Mouse (Mus musculus) left cerebral cortex, postnatal 36 days (tissue): Measurements from ENCODE around the gene Tmem190. TPM values are rescaled to one million over a fixed set of nuclear protein-coding genes. Genes with fewer than 3 reads are reported as not detected.
"Not testable (repeated sequence)": the region's sequence is repeated elsewhere in the genome, so short reads cannot be mapped to it uniquely, and the experiment has no call there.

Experiments
- DNase-seq, 2 experiments: peaks; one replicate each; pipeline ENCODE4 v3.0.0; 2021 to 2022; ENCODE audit warnings: low spot score in 2 of 2, mixed read lengths in 1 of 2
- intact Hi-C: fragments of 180-260 bp; cut with DNase I; formaldehyde crosslinking; loops from one replicate; pipeline ENCODE4 v1.15.1; 2025
- total RNA-seq, 2 experiments: library from RNA; stranded (reverse); gene quantifications; 2 replicates each; pipeline ENCODE4 v1.2.3; 2021

Gene Tmem190
- total RNA-seq, 2 experiments from 2014 or later, result not detected

DNA sequence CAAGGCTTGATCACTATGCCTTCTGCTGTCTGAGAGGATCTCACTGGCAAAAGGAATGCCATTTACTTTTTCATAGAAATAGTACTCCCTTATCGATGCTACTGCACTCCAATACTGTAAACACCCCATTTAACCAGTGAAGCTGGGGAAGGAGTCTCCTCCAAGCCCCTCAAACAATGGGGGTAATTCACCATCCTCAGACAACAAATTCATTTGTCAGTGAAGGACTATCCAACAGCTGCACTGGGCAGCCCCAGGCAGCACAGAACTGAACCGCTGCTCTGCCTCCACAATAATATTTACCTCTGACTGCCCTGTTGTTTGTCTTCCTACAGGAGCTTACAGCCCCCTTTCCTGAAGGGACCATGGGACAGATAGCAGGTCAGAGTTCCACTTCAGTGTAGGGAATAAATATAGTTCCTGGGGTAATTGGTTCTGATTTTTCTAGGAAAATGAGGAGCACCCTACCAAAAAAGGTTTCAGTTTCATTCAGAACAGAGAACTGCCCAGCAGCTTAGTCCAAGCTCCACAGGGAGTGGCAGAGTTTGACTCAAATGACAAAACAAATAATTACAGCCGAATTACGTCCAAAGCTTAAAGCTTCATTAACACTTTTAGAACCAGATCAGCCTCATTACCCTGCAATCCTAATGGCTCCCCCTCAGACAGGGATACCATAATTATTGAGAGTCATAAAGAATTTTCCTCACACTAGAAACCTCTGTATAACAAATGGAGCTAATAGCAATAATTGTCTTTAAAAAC, 17.6 kb upstream of the Tmem190 start:
- no peak for DNase-seq
- intact Hi-C loops, result no loop called here

DNA sequence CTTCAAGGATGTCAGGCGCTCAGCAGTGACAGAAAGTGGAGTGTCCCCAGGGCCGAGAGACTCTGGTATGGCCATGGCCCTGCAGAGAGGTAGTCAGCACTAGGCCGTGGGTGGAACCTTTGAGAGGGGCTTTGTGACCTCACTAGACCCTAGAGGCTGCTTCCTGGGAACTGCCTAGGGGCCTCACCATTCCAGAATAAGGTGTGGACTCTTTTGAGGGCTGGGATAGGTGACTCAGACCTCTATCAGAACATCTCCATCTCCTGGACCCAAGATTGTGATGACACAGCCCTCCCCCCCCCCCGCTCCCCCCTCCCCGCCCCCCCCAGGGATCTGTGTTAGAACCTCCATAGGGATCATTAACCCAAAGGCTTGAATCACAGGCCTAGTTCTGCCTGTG, 11.5 kb upstream of the Tmem190 start, which contains the start of gene Fam71e2:
Gene Fam71e2, minus strand, starts transcription at position 101 of the 400 bp plus-strand sequence.
- intact Hi-C loops, result no loop called here
- DNase-seq, result no peak

DNA sequence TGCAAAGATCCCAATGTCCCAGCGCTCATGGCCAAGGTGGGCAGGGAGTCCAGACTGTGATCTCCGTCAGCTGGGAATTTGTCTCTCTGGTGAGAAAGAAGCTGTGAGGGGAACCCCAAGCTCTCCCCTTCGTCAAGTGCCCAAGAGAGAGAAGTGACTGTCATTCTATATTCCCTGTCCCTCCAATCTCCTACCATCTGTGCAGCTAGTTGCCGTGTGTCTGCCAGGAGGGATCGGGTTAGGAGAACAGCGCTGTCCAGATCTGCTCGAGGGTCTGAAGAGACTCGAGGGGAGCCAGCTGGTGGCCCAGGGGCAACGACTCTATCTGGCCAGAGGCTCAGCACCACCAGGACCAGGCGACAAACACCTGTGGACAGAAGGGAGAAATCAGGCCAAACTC, 6.6 kb upstream of the Tmem190 start:
- DNase-seq, result no peak
- intact Hi-C loops, result no loop called here

DNA sequence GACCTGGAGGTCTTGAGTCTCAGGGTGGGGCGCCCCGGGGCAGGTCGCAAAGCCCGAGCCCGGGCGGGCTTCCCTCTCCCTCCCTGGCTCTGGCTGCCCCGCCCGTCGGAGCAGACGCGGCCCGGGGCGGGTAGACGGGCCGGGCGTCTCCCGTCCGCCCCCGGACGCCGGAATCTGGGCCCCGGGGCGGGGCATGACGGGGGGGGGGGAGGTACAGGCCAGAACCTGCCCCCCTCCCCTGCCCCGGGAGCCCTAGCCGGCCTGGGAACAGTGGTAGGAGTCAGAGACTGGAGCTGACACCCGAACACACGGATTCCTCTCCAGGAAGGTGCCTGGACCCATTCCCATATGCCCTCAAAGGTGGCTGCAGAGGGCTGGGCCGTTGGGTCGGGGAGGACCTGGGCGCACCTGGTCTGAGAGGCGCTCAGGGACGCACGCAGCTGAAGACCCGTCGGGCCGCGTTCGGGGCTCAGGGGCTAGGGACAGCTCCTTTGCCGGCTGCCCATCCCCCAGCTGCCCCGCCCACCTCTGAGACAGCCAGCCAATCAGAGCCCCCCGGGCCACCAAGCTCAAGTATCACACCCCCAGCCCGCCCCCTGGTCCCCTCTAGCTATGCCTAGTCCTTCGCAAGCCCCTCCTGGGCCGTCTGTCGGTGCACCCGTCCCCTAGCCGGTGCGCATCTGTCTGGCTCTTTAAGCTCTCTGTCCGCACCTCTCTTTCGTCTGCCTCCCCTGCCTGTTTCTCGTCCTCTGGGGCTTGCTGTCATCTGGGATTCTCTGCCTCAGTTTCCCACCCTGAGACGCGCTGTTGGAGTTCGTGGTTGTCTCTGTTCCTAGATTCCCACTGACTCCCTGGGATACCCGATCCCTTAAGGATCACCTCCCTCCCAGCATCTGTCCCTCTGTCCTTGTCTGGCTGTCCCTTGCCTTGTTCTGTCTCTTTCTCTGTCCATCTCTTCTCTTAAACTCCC, 5.6 kb upstream of the Tmem190 start:
- intact Hi-C loops, result no loop called here
- DNase-seq, result no peak

DNA sequence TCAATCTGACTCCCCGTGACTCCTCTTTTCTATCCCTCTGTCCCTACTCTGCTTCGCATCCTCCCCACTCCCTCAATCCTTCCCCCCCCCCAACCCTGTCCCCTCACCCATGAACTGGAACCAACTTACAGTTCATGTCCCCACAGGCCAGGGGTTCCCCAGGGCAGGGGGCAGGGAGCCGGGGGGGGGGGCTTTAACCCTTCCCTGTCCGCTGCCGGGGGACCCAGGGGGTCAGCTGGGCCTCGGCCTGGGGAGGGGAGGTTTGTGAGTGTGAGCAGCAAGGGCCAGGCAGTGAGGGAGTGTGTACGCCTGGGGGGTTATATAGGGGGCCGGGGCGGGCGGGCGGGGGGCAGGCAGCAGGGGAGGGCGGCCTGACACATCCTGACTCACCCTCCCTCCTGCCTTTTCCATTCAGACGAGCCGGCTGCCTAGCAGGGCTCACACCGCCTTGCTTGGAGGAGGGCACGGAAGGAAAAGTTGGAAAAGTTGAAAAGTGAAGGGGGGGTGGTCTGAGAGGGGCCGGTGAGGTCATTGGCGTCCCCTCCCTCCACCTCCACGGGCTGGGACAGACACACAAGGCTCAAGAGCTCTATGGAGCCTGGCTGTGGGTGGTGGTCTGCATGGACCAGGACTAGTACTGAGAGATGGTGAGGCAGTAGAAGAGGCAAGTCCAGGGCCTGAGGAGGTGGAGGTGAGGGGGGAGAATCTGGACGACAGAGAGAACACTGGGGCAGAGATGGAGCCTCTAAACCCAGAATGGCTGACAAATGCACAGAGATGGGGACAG, 4.7 kb upstream of the Tmem190 start:
- intact Hi-C loops, result no loop called here
- DNase-seq, result no peak

DNA sequence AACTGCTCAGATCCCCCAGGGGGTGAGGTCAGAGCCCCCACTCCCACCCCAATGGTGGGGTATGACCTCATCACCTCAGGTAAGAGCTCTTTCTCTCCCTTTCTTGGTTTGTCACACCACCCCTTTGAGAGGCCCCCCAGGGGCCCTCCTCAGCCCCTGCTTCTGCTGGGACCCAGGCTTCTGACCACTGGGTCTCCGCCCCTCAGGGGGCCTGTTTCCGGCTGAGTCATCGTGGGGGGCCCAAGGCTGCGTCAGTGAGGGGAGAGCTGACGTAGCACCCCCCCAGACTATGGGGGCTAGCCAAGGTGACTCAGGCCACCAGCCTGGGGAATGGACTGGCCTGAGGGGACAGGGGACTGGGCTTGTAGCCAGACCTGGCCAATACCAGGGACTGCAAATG, 2.8 kb upstream of the Tmem190 start:
- intact Hi-C loops, result no loop called here
- DNase-seq, result no peak

DNA sequence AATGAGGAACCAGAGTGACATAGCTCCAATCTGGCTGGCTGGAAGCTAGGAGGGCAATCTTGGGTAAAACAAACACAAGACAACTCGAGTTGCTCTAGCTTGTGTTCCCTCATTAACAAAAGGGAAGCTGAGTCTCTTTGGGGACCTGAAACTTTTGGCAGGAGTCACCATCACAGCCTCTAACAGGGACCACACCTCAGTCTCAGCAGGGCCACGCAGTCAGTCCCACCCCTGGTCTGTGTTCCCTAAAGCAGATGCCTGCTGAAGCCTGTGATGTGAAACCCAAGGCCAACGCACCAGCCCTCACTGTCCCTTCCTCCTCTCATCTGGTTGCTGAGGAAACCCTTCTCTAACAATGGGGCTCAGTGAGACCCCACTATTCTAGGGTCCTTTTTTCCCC, 607 bp upstream of the Tmem190 start:
- intact Hi-C loops, result no loop called here
- DNase-seq, result no peak

DNA sequence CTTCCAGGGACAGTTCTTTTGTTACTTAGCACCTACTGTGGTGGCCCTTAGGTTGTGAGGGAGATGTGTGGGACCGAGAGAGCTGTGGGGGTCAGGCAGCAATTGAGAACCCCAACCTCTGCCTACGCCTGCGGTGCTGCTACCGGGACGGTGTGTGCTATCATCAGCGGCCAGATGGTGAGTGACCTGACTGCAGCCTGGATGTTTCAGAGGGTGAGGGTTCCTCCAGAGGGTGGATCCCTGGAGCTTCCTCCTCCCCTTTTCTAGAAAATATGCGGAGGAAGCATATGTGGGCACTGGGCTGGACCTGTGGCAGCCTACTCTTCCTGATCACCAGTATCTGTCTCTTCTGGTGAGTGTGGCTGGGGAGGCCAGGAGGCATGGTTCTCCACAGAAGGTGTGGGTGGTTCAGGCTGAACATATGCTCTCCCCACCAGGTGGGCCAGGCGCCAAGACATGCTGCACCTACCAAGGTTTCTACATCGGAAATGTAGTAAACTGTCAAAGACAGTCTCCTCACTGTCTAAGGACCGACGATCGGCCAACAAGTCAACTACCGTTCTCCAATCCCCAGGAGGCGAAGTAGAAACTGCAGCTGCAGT, 1.0 kb downstream of the Tmem190 start:
- peak; percentile 49 to 65 for DNase-seq
- intact Hi-C loops, result no loop called here

DNA sequence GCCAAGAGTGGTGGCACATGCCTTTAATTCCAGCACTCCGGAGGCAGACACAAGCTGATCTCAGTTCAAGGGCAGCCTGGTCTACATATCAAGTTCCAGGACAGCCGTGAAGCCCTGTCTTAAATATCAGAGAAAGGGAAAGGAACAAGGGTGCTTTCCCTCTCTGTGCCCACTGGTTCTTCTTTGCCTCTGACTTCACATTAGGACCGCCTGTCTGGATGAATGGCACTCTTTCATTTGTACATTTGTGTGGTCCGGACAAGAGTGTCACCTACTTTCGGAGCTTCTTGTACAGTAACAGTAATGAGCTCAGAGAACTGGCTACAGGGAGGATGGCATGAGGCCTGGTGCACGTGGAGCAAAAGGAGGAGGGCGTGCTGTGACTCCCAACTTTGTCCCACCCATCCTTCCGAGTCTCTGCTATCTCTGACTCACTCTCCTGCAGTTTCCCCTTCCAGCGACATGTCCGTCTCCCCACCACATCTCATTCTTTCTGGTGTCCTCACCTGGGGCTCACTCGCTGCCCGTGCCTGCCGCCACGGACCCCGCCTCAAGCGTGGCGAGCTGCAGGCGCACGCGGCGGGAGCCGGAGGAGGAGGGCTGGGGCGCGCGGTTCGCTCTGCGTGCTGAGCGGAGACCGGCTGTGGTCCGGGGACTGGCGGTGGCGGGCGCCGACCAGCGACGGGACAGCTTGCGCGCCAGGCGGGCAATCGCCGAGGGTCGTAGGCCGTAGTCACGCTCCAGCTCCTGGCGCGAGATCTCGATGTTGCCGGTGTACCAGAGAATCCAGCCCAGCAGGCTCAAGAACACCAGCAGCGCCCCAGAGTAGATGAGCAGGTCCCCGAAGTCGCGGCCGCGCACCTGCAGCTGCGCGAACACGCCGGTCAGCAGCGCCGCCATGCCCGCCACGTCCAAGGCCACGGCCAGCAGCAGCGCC, 6.0 kb downstream of the Tmem190 start:
- peak; percentile 70 to 71 for DNase-seq
- intact Hi-C loops, result loop anchor here (1.0 kb wide), 1 partner anchor 48 kb away; the partner anchor contains the start of gene Kmt5c

DNA sequence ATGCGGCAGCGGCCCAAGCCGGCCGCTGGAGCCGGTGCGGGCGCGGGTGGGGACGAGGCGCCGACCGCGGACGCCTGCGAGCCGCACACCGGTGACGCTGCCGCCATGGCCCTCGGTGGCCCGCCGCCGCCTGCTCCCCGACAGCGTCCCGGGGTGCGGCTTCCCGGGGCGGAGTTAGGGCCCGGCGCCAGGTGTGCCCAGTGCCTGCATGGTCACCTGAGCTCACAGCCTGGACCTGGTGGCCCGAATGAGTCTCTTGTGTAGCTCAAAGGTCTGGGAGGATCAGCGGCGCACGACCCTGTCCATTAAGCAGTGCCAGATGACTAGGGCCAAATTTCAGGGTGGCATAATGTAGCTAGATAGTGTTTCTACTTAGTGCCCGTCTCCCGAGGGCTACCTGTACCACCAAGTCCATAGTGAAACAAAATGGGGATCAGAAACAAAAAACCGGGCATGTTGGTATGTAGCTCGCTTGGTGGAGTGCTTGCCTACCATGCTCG, 6.7 kb downstream of the Tmem190 start, which contains the start of gene Tmem238:
Gene Tmem238, minus strand, starts transcription at position 221 of the 500 bp plus-strand sequence.
- no peak for DNase-seq
- intact Hi-C loops, result loop anchor here (1.0 kb wide), 1 partner anchor 49 kb away; the partner anchor contains the start of gene Kmt5c

DNA sequence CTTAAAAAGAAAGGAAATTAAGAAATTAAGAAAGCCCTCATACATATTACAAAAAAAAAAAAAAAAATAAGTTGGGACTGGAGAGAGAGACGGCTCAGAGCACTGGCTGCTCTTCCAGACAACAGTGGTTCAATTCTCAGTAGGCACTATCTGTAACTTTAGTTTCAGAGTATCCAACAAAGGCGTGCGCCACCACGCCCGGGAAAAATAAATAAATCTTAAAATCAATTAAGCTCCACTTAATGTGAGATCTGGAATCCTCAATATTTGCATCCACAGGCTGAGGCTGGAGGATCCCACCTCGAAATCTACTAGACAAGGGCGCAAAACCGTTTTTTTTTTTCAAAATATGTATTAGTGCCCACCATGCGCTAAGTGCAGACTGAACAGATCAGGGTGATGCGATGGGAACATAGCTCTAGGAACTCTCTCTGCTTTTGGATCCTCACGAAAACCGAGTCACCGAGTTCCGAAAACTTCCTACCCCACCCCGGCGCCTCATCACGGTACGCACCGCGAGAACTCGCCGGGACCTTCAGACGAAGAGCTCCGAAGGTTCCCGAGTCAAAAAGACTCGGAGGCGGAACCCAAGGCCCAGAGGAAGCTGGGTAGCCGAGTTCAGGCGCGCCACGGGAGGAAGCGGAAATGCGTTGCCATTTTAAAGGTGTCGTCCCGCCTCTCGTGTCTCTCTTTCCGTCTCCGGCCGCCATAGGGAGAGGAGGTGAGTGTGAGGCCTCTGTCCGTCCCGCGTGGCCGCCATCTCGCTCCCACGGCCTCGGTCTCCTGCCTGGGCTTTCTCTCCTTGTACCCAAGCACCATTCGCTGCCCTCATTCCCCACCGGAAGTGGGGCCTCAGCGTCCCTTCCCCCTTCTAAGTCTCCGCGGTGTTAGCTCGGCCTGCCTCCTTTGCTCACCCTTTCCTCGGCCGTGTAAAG, 9.8 kb downstream of the Tmem190 start, which contains the start of gene Rpl28:
Gene Rpl28, plus strand, starts transcription at position 597 of the 935 bp plus-strand sequence.
- DNase-seq, result peak; percentile 95 to 96
- intact Hi-C loops, result loop anchor here (5.0 kb wide), 2 partner anchors 100 to 235 kb away; partner anchors contain the start of gene Brsk1

DNA sequence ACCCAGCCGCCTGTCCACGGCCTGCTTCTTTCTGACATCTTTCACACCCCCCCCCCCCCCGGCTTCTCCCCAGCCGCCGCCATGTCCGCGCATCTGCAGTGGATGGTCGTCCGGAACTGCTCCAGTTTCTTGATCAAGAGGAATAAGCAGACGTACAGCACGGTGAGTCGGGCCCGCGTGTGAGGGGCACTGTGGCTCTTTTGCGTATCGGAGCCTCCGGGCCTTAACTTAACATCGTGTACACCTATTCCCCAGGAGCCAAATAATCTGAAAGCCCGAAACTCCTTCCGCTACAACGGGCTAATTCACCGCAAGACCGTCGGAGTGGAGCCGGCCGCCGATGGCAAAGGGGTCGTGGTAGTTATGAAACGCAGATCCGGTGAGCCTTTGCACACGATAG, 10.5 kb downstream of the Tmem190 start:
- DNase-seq, result not testable (repeated sequence)
- intact Hi-C loops, result loop anchor here (5.0 kb wide), 2 partner anchors 101 to 236 kb away; partner anchors contain the start of gene Brsk1

DNA sequence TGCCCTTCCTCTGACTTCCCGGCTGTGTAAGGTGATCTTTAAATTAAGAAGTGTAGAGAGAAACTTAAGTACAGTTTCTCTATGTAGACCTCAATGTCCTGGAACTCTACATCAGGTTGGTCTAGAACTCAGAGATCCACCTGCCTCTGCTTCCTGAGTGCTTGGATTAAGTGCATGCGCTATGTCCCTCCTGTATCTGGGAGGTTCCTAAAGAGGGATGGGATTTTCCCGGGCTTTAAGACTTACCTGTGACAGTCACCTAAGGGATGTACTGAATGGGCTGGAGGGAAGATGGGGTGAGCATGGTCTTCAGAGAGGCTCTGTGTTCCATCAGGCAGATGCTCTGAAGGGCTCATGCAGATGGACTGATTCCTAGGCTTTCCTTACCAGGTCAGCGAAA, 10.9 kb downstream of the Tmem190 start:
- DNase-seq, result no peak
- intact Hi-C loops, result loop anchor here (5.0 kb wide), 2 partner anchors 101 to 236 kb away; partner anchors contain the start of gene Brsk1

DNA sequence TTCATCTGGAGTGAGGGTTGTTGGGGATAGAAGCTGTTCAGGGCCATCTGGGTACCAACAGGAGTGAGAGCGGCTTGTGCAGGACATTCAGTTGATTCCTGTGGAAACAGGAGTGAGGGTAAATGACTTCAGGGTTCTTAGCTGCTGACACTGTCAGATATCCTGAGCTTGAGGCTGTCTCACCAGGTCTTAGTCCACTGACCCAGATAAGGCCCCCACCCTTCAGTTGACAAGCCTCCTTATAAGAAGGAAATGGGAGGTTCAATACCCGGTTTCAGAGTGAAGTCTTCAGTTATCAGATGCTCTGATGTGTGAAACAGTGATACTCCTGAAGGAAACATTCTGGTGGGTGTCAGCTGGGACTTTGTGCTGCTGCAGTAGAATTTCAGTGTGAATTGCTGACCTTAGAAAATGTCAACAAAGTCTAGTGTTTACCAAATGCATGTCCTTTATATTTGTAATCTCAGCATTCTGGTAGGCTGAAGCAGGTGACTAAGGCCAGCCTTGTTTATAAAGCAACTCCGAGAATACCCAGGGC, 12.0 kb downstream of the Tmem190 start:
- no peak for DNase-seq
- intact Hi-C loops, result loop anchor here (5.0 kb wide), 3 partner anchors 102 to 237 kb away; partner anchors contain the start of gene Brsk1

DNA sequence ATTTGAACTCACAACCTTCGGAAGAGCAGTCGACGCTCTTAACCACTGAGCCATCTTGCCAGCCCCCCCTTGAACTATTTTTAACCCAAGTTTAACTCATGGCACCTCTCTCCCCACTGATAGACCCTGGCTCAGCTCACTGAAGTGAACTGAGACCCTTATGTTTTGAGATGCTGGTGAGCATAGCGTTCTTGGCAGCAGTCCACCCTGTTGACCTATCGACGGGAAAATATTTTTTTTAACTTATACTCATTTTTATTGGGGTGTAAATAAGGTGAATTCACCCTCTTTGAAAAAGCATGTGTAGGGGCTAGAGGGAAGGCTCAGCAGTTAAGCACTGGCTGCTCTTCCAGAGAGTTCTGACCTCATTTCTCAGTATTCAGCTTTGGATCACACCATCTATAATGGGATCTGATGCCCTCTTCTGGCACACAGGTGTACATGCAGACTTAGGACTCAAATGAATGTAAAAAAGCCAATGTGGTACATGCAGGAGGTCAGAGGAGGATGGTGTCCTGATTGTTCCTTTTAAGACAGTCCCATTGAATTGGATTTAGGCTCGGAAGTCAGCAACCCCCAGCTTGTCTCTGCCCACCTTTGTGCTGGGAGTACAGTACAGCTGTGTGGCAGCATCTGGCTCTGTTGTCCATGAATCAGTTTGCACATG, 13.2 kb downstream of the Tmem190 start:
- no peak for DNase-seq

DNA sequence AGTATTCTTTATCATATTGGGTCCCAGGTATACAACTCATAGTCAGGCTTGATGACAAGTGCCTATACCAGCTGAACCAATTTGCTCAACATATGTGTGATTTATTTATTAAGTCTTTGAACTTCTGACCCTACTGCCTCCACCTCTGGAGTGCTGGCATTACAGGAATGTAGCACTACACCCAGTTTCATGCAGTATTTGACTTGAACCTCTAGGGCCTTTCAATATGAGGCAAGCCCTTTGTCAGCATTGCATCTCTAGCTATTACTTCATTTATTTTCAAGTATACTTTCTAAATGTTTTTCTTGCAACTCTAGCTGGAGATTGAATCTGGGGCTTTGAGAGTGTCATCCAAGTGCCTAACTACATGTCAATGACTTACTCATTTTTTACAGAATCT, 19.5 kb downstream of the Tmem190 start:
- DNase-seq, result no peak
- intact Hi-C loops, result no loop called here

More for the DNA sequence above, 13.2 kb downstream of the Tmem190 start:
- intact Hi-C loops, result loop anchor here (5.0 kb wide), 1 partner anchor 169 kb away; no protein-coding TSS in a partner anchor
